Mouse (Mus musculus): Measurements from ENCODE around the gene Wscd1. TPM values are rescaled to one million over a fixed set of nuclear protein-coding genes. Genes with fewer than 3 reads are reported as not detected.

The Wscd1 gene
- total and polyA plus RNA-seq, 2 experiments from 2014 or later = 81.5 to 143 TPM

DNA sequence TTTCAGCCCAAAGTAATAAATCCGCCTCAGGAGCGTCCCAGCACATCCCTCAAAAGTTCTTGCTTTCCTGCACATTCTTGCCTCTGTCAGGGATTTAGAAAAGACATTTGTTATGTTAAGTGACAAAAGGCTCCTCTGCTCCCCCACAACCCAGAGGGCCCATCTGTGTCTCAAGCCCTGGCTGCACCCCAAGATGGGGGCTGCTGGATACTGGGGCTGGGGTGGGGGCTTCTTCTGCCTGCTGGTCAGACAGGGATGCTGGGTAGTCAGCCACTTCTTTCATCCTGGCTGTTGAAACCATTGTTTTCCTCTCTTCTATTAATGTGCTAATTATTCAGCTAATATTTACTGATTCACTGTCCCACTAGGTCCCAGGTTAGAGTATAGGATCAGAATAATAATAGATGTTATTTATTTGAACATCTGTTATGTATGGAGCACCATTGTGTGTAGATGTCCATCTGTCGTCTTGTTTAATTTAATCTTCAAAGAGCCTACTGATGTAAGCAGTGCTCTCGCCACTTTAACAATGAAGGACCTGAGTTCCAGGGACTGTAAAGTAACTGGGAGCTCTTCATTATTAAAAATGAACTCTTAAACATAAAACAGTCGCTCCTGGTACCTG lies 14.0 kb downstream of the Wscd1 start:
- WGBS = 31% methylated on average over 5 of the region's 5 CpGs
- Histone ChIP-seq H3K36me3 (ENCODE audit: insufficient read depth, low read length) (peaks cover 23% of the 10 kb centered on the region), H3K4me3 (ENCODE audit: low read depth, low read length) (no peak overlapping the region), H3K9me3 (ENCODE audit: low read length) (no peaks in the 10 kb centered on the region), H3K4me2 (ENCODE audit: low read depth, low read length, poor library complexity, severe bottlenecking) (no peak overlapping the region), H3K27ac (ENCODE audit: low read depth, low read length) (peak overlapping the region; percentile 44; the same call in 1 of the 2 replicates), H3K27me3 (ENCODE audit: insufficient read depth, low read length) (no peaks in the 10 kb centered on the region), H3K4me1 (ENCODE audit: insufficient read depth, low read length) (0 out of 2 replicates have a peak, but pooled peaks cover 2% of the 10 kb centered on the region), H3K9ac (replicated peaks; ENCODE audit: low read length, poor library complexity, severe bottlenecking) (no peak overlapping the region)
- DNase-seq (ENCODE audit: low spot score) (peak; percentile 51), ATAC-seq (ENCODE audit: low FRiP score) (no peak)
- no peak for TF ChIP-seq CTCF (IDR thresholded peaks at IDR 0.05)

DNA sequence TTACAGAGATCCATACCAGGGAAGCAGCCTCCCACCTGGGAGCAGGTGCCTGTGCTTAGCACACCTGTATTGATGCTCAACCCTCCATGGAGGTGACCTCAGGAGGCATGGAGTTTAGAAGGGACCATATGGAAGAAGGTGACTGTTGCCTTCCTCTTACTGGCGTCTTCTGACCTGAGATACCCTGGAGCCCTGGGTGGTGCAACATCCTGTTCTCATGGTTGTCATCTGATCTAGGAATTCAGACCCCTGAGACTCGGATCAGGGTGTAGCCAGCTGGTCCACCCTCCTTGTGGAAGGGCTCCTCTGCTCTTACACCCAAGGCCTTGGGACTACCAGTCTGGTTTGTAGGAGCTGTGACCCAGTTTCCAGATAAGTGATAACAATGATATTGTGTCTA lies 15.0 kb downstream of the Wscd1 start:
- Histone ChIP-seq H3K27me3 (ENCODE audit: insufficient read depth, low read length) (no peaks in the 10 kb centered on the region), H3K9me3 (ENCODE audit: low read length) (no peaks in the 10 kb centered on the region), H3K36me3 (ENCODE audit: insufficient read depth, low read length) (peaks cover 28% of the 10 kb centered on the region), H3K9ac (replicated peaks; ENCODE audit: low read length, poor library complexity, severe bottlenecking) (no peak overlapping the region), H3K4me1 (ENCODE audit: insufficient read depth, low read length) (0 out of 2 replicates have a peak, but pooled peaks cover 2% of the 10 kb centered on the region), H3K27ac (ENCODE audit: low read depth, low read length) (no peak overlapping the region), H3K4me2 (ENCODE audit: low read depth, low read length, poor library complexity, severe bottlenecking) (no peak overlapping the region), H3K4me3 (ENCODE audit: low read depth, low read length) (no peak overlapping the region)
- no peak for DNase-seq (ENCODE audit: low spot score)
- no peak for ATAC-seq (ENCODE audit: low FRiP score)
- 78% methylated on average over 2 of the region's 2 CpGs for WGBS
- TF ChIP-seq CTCF (IDR thresholded peaks at IDR 0.05) = no peak

- H3K4me3 ChIP-seq (ENCODE audit: low read depth, low read length) = no peak overlapping the region
- no peak for TF ChIP-seq CTCF (IDR thresholded peaks at IDR 0.05)
- no peak for DNase-seq (ENCODE audit: low spot score)
- no peak overlapping the region for H3K4me2 ChIP-seq (ENCODE audit: low read depth, low read length, poor library complexity, severe bottlenecking)
- no peak overlapping the region for H3K9ac ChIP-seq (replicated peaks; ENCODE audit: low read length, poor library complexity, severe bottlenecking)
- ATAC-seq (ENCODE audit: low FRiP score) = no peak
- H3K36me3 ChIP-seq (ENCODE audit: insufficient read depth, low read length) = peaks cover 23% of the 10 kb centered on the region
- no peaks in the 10 kb centered on the region for H3K9me3 ChIP-seq (ENCODE audit: low read length)
- 0 out of 2 replicates have a peak, but pooled peaks cover 2% of the 10 kb centered on the region for H3K4me1 ChIP-seq (ENCODE audit: insufficient read depth, low read length)
- H3K27ac ChIP-seq (ENCODE audit: low read depth, low read length) = no peak overlapping the region
- WGBS = 74% methylated on average over 6 of the region's 6 CpGs
- no peaks in the 10 kb centered on the region for H3K27me3 ChIP-seq (ENCODE audit: insufficient read depth, low read length)
These were observed 15.6 kb downstream of the Wscd1 start for GRCm38 (mm10) chr11:71765335-71765734.

DNA sequence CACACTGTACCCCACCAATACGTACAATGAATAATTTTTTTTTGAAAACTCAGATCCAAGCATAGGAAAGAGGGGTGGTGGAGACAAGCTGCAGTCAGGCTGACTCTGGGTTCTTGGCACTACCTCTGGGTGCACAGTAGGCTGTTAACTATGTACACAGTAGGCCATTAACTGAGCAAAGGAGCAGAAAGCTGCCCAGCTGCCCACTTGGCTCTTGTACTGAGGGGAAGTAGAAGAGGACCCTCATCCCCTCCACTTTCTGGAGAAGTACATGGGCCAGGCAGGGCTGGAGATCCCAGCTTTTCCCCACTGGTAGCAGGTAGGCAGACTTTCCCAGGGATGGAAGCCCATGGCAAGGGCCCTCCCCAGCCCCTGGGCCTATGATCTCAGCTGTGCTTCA lies 16.7 kb downstream of the Wscd1 start:
- Histone ChIP-seq H3K36me3 (ENCODE audit: insufficient read depth, low read length) (peaks cover 23% of the 10 kb centered on the region), H3K9ac (replicated peaks; ENCODE audit: low read length, poor library complexity, severe bottlenecking) (no peak overlapping the region), H3K27me3 (ENCODE audit: insufficient read depth, low read length) (no peaks in the 10 kb centered on the region), H3K4me3 (ENCODE audit: low read depth, low read length) (no peak overlapping the region), H3K4me2 (ENCODE audit: low read depth, low read length, poor library complexity, severe bottlenecking) (no peak overlapping the region), H3K4me1 (ENCODE audit: insufficient read depth, low read length) (0 out of 2 replicates have a peak, but pooled peaks cover 2% of the 10 kb centered on the region), H3K9me3 (ENCODE audit: low read length) (no peaks in the 10 kb centered on the region), H3K27ac (ENCODE audit: low read depth, low read length) (no peak overlapping the region)
- DNase-seq (ENCODE audit: low spot score) (no peak), ATAC-seq (ENCODE audit: low FRiP score) (no peak)
- 95% methylated on average over 1 of the region's 1 CpGs for WGBS
- TF ChIP-seq CTCF (IDR thresholded peaks at IDR 0.05) = no peak

DNA sequence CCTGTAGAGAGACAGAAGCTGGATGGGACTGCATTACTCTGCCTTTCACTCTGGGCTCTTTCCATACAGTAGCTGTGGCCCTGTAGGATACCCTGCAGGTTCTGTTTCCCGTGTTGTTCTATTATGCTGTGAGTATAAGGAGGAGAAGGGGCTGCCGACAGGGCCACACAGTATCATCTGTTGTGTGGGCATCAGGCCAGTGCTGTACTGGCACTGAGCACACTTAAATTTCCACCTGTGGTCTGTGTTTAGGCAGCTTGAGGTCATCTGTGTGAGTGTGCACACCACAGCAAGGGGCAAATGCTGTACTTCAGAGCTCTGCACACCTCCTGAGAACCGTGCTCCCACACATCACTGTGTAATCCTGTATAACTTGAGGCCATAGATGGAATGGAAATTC lies 18.0 kb downstream of the Wscd1 start:
- Histone ChIP-seq H3K9ac (replicated peaks; ENCODE audit: low read length, poor library complexity, severe bottlenecking) (no peak overlapping the region), H3K27me3 (ENCODE audit: insufficient read depth, low read length) (no peaks in the 10 kb centered on the region), H3K4me2 (ENCODE audit: low read depth, low read length, poor library complexity, severe bottlenecking) (no peak overlapping the region), H3K36me3 (ENCODE audit: insufficient read depth, low read length) (peaks cover 33% of the 10 kb centered on the region), H3K27ac (ENCODE audit: low read depth, low read length) (no peak overlapping the region), H3K4me3 (ENCODE audit: low read depth, low read length) (no peak overlapping the region), H3K4me1 (ENCODE audit: insufficient read depth, low read length) (peaks cover 4% of the 10 kb centered on the region; the same call in 1 of the 2 replicates), H3K9me3 (ENCODE audit: low read length) (no peaks in the 10 kb centered on the region)
- no peak for ATAC-seq (ENCODE audit: low FRiP score)
- no peak for DNase-seq (ENCODE audit: low spot score)
- 68% methylated on average over 3 of the region's 3 CpGs for WGBS
- TF ChIP-seq CTCF (IDR thresholded peaks at IDR 0.05) = no peak

- H3K4me2 ChIP-seq (ENCODE audit: low read depth, low read length, poor library complexity, severe bottlenecking) = no peak overlapping the region
- no peak for ATAC-seq (ENCODE audit: low FRiP score)
- WGBS = 72% methylated on average over 8 of the region's 8 CpGs
These were observed 20.0 kb downstream of the Wscd1 start for GRCm38 (mm10) chr11:71769744-71770143.

More at GRCm38 (mm10) chr11:71769744-71770143, 20.0 kb downstream of the Wscd1 start:
- DNase-seq (ENCODE audit: low spot score) = no peak
- H3K4me1 ChIP-seq (ENCODE audit: insufficient read depth, low read length) = peaks cover 4% of the 10 kb centered on the region
- no peak overlapping the region for H3K9ac ChIP-seq (replicated peaks; ENCODE audit: low read length, poor library complexity, severe bottlenecking)
- TF ChIP-seq CTCF (IDR thresholded peaks at IDR 0.05) = no peak
- H3K27me3 ChIP-seq (ENCODE audit: insufficient read depth, low read length) = no peaks in the 10 kb centered on the region
- no peak overlapping the region for H3K27ac ChIP-seq (ENCODE audit: low read depth, low read length)
- H3K36me3 ChIP-seq (ENCODE audit: insufficient read depth, low read length) = peaks cover 31% of the 10 kb centered on the region
- no peak overlapping the region for H3K4me3 ChIP-seq (ENCODE audit: low read depth, low read length)
- no peaks in the 10 kb centered on the region for H3K9me3 ChIP-seq (ENCODE audit: low read length)
